12 mouse cellular contexts compared by ENCODE assay signal in genomic region chr14:52189519-52189918, GRCm38 (mm10). TPM values are rescaled to one million over a fixed set of nuclear protein-coding genes. Genes with fewer than 3 reads are reported as not detected.
DNase-seq lines count a peak whose midpoint lies in the region; ATAC-seq and TF ChIP-seq lines count a peak whose summit lies in the region.
"Had no signal": no experiment of that assay in that cellular context is flagged by ENCODE, and none has a peak within 500 bp of the region (broad histone marks: within the 10 kb centered on the region; RNA-seq: fewer than 3 reads in every experiment).

No protein-coding gene starts in this region.

- 75% methylated on average over 2 of the region's 2 CpGs for WGBS in heart, postnatal 0 days
- WGBS in lung, postnatal 0 days = 71% methylated on average over 2 of the region's 2 CpGs
- 67% methylated on average over 2 of the region's 2 CpGs for WGBS in lung, adult 2 months
- 90% methylated on average over 2 of the region's 2 CpGs for WGBS in kidney, embryonic 15.5 days

- H3K4me3 ChIP-seq in heart, postnatal 0 days (ENCODE audit: low read depth, low read length) = no peak overlapping the region
- no peak overlapping the region for H3K4me3 ChIP-seq in lung, postnatal 0 days (ENCODE audit: low read depth, low read length)
- H3K4me3 ChIP-seq in lung, adult 2 months (replicated peaks; ENCODE audit: extremely low read depth, low read depth, low read length) = no peak overlapping the region
- no peak overlapping the region for H3K4me3 ChIP-seq in kidney, embryonic 15.5 days (replicated peaks)
- H3K4me3 ChIP-seq: midbrain, embryonic 12.5 days had no signal

- no peak for ATAC-seq in heart, postnatal 0 days (ENCODE audit: insufficient read depth, low read depth)
- ATAC-seq in lung, postnatal 0 days = no peak
- ATAC-seq in inflammation-experienced regulatory T-cells, adult 6 months = no peak
- ATAC-seq in kidney, embryonic 15.5 days (replicated peaks; ENCODE audit: low FRiP score) = no peak

- 0 out of 2 replicates have a peak, but pooled peaks cover 4% of the 10 kb centered on the region for H3K4me1 ChIP-seq in heart, postnatal 0 days (ENCODE audit: control insufficient read depth, insufficient read depth)
- no peaks in the 10 kb centered on the region for H3K4me1 ChIP-seq in lung, postnatal 0 days (ENCODE audit: insufficient read depth, low read depth, low read length)
- no peaks in the 10 kb centered on the region; the same call in 1 of the 2 replicates for H3K4me1 ChIP-seq in lung, adult 2 months (ENCODE audit: control insufficient read depth, insufficient read depth, low read length)
- H3K4me1 ChIP-seq in kidney, embryonic 15.5 days = no peaks in the 10 kb centered on the region
- H3K4me1 ChIP-seq: midbrain, embryonic 12.5 days had no signal

- H3K27ac ChIP-seq in heart, postnatal 0 days (ENCODE audit: low read depth) = no peak overlapping the region
- no peak overlapping the region for H3K27ac ChIP-seq in lung, postnatal 0 days (ENCODE audit: low read length)
- no peak overlapping the region for H3K27ac ChIP-seq in kidney, embryonic 15.5 days
- H3K27ac ChIP-seq: midbrain, embryonic 12.5 days had no signal

- TF ChIP-seq CTCF in heart, postnatal 0 days (IDR thresholded peaks at IDR 0.05; ENCODE audit: low read depth) = peak; percentile 14; the same call in 1 of the 2 replicates
- TF ChIP-seq CTCF in lung, postnatal 0 days (IDR thresholded peaks at IDR 0.05) = peak; percentile 41
- no peak for TF ChIP-seq CTCF in lung, adult 2 months (IDR thresholded peaks at IDR 0.05; ENCODE audit: insufficient read depth, low read length)

- no peak overlapping the region for H3K9ac ChIP-seq in heart, postnatal 0 days (replicated peaks; ENCODE audit: low read depth, low read length)
- H3K9ac ChIP-seq in lung, postnatal 0 days (replicated peaks; ENCODE audit: low read depth) = no peak overlapping the region
- H3K9ac ChIP-seq in kidney, embryonic 15.5 days = no peak overlapping the region
- H3K9ac ChIP-seq: midbrain, embryonic 12.5 days had no signal

- TF ChIP-seq POLR2A in lung, adult 2 months (IDR thresholded peaks at IDR 0.05; ENCODE audit: borderline replicate concordance, extremely low read depth, low read depth, low read length) = no peak

- H3K9me3 ChIP-seq in heart, postnatal 0 days (replicated peaks; ENCODE audit: control insufficient read depth, low read length) = no peaks in the 10 kb centered on the region
- no peaks in the 10 kb centered on the region for H3K9me3 ChIP-seq in lung, postnatal 0 days (ENCODE audit: low read length)
- H3K9me3 ChIP-seq in kidney, embryonic 15.5 days (replicated peaks) = no peaks in the 10 kb centered on the region
- H3K9me3 ChIP-seq: midbrain, embryonic 12.5 days had no signal

- H3K4me2 ChIP-seq in heart, postnatal 0 days (ENCODE audit: low read depth, low read length) = no peak overlapping the region
- H3K4me2 ChIP-seq in lung, postnatal 0 days (replicated peaks; ENCODE audit: low read depth, low read length) = no peak overlapping the region
- no peak overlapping the region for H3K4me2 ChIP-seq in kidney, embryonic 15.5 days
- H3K4me2 ChIP-seq: midbrain, embryonic 12.5 days had no signal

- TF ChIP-seq EP300 in heart, postnatal 0 days (IDR thresholded peaks at IDR 0.05; ENCODE audit: low read depth) = no peak
- no peak for TF ChIP-seq EP300 in lung, postnatal 0 days (IDR thresholded peaks at IDR 0.05)

- H3K36me3 ChIP-seq in heart, postnatal 0 days (replicated peaks; ENCODE audit: control insufficient read depth, insufficient read depth, low read length) = 0 out of 2 replicates have a peak, but pooled peaks cover 5% of the 10 kb centered on the region
- H3K36me3 ChIP-seq in lung, postnatal 0 days (ENCODE audit: insufficient read depth, low read length) = no peaks in the 10 kb centered on the region
- peaks cover 29% of the 10 kb centered on the region for H3K36me3 ChIP-seq in kidney, embryonic 15.5 days

- no peaks in the 10 kb centered on the region for H3K27me3 ChIP-seq in heart, postnatal 0 days (ENCODE audit: control insufficient read depth, insufficient read depth, low read length)
- no peaks in the 10 kb centered on the region for H3K27me3 ChIP-seq in lung, postnatal 0 days (replicated peaks; ENCODE audit: insufficient read depth, low read length)
- no peaks in the 10 kb centered on the region for H3K27me3 ChIP-seq in kidney, embryonic 15.5 days
- H3K27me3 ChIP-seq: midbrain, embryonic 12.5 days had no signal

- DNase-seq in heart, postnatal 0 days (ENCODE audit: low spot score) = no peak
- no peak for DNase-seq in heart, postnatal 4 days
- DNase-seq in lung, postnatal 0 days (ENCODE audit: low spot score) = peak; percentile 11
- no peak for DNase-seq in lung, adult 2 months
- peak; percentile 33 for DNase-seq in NIH3T3 (ENCODE audit: low read depth)
- peak; percentile 24 for DNase-seq in induced T-regulatory cell, adult 2 months (ENCODE audit: low read depth)
- DNase-seq: cerebellum, adult 11-12 months; kidney, adult 8-10 months; lung, postnatal 14 days had no signal

RNA-seq across cellular contexts. Expression of gene Supt16, which starts 7.7 kb away (rescaled TPM):
- 10.2 and 12.6 TPM in 2 replicates for total RNA-seq in heart, postnatal 0 days (2014; rRNA removed; ENCODE audit: low replicate concordance)
- 12.9 and 14.4 TPM in 2 replicates for polyA plus RNA-seq in heart, postnatal 0 days (2015; fragmentation: Nextera tagmentation; extraction: Ambion mirVana)
- total RNA-seq in heart, postnatal 4 days (2021) = 10 to 100 TPM; 48.5 to 50.6 TPM
- polyA plus RNA-seq in lung, postnatal 0 days (2015; fragmentation: Nextera tagmentation; extraction: Ambion mirVana) = 20.9 and 21.3 TPM in 2 replicates
- polyA plus RNA-seq in lung, adult 2 months (2012; rRNA removed) = 5.8 and 10.8 TPM in 2 replicates
- 10 to 100 TPM; 44.2 to 48.2 (median 46.3) TPM for polyA plus RNA-seq in inflammation-experienced regulatory T-cells, adult 6 months (2017; shearing (Covaris generic))
- polyA plus RNA-seq in kidney, embryonic 15.5 days (2015; fragmentation: Nextera tagmentation; extraction: Ambion mirVana) = 63.2 and 69.1 TPM in 2 replicates

Comparison
In these comparisons a context has a peak if more than half of its experiments do, and no peak if none do; other contexts are left out.
1. DNase-seq: peak in lung, postnatal 0 days (single experiment), NIH3T3 (single experiment) and induced T-regulatory cell, adult 2 months (single experiment); none in heart, postnatal 0 days (single experiment), heart, postnatal 4 days (single experiment) and lung, adult 2 months (single experiment).